Mouse (Mus musculus): ENCODE measurements at regions not wholly inside any gene's neighbourhood (a gene's known extent, or its start where the extent isn't known, plus 50 kb on each side); places are given as distances from the start of the nearest gene placed in this dataset.
A peak's percentile ranks its signal among the peaks of the same experiment; 100 is the strongest.

DNA sequence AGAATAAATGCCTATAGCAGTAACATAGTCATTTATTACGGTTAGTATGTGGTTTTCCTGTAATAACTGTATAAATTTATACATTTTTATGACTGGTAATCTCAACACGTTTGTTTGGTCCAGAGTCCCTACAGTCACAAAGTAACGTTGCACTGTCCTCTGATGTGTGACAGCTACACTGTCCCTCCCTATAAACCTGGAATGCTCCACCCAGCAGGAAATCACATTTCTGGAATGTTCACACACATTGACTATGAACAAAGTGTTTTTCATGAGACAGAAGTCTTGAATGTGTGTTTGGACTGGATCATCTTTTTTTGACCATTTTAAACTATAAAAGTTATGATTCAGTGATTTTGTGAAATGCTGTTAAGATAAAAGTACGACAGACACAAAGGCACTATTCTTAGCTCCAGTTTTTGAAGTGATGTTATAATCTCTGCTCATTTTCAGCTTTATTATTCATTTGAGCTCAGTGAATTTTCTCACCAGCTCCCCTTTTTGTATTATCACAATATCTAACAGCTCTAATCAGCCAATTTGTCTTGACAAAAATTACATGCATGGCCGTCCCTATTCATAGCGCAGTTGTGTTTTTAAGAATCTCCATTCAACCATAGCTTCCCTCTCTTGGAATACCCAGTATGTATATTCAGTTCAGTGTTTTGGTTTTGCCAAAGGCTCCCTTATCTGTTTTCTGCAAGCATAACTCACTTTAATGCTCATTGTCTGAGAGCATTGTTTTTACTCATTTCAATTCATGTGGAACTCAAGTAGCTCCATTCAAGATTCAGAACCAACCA, 257.0 kb upstream of the Fam98a start:
- WGBS (ENCODE audit: insufficient replicate concordance), result 54% methylated on average over 6 of the region's 6 CpGs
- Histone ChIP-seq H3K27me3 (no peaks in the 10 kb centered on the region), H3K4me1 (replicated peaks) (peaks cover 53% of the 10 kb centered on the region), H3K9me3 (replicated peaks) (no peaks in the 10 kb centered on the region), H3K4me3 (replicated peaks) (no peak overlapping the region), H3K4me2 (no peak overlapping the region), H3K27ac (replicated peaks) (peak overlapping the region; percentile 76), H3K9ac (no peak overlapping the region), H3K36me3 (replicated peaks) (no peaks in the 10 kb centered on the region)
- ATAC-seq (ENCODE audit: insufficient read depth), result peak; percentile 58

- H3K4me2 ChIP-seq, result peak overlapping the region; percentile 35
- peak; percentile 94 for ATAC-seq (ENCODE audit: insufficient read depth)
Observed at GRCm38 (mm10) chr17:75808025-75808424, 256.3 kb upstream of the Fam98a start.

GRCm38 (mm10) chr17:75804358-75804757, 252.6 kb upstream of the Fam98a start:
- Histone ChIP-seq H3K27me3 (no peaks in the 10 kb centered on the region), H3K36me3 (replicated peaks) (no peaks in the 10 kb centered on the region), H3K4me2 (no peak overlapping the region), H3K9ac (no peak overlapping the region), H3K4me3 (replicated peaks) (no peak overlapping the region), H3K27ac (replicated peaks) (no peak overlapping the region), H3K9me3 (replicated peaks) (no peaks in the 10 kb centered on the region), H3K4me1 (replicated peaks) (peaks cover 19% of the 10 kb centered on the region)
- WGBS (ENCODE audit: insufficient replicate concordance), result 49% methylated on average over 1 of the region's 1 CpGs
- ATAC-seq (ENCODE audit: insufficient read depth), result no peak

More at GRCm38 (mm10) chr17:75808025-75808424, 256.3 kb upstream of the Fam98a start:
- H3K36me3 ChIP-seq (replicated peaks), result no peaks in the 10 kb centered on the region
- no peaks in the 10 kb centered on the region for H3K9me3 ChIP-seq (replicated peaks)
- 23% methylated on average over 1 of the region's 1 CpGs for WGBS (ENCODE audit: insufficient replicate concordance)
- H3K9ac ChIP-seq, result no peak overlapping the region
- no peak overlapping the region for H3K4me3 ChIP-seq (replicated peaks)
- H3K27me3 ChIP-seq, result no peaks in the 10 kb centered on the region
- peaks cover 46% of the 10 kb centered on the region for H3K4me1 ChIP-seq (replicated peaks)
- peak overlapping the region; percentile 76 for H3K27ac ChIP-seq (replicated peaks)

GRCm38 (mm10) chr17:75796380-75796779, 244.6 kb upstream of the Fam98a start:
- no peak overlapping the region for H3K4me2 ChIP-seq
- no peaks in the 10 kb centered on the region for H3K36me3 ChIP-seq (replicated peaks)
- WGBS (ENCODE audit: insufficient replicate concordance), result 64% methylated on average over 3 of the region's 3 CpGs
- no peak overlapping the region for H3K4me3 ChIP-seq (replicated peaks)
- ATAC-seq (ENCODE audit: insufficient read depth), result no peak
- no peaks in the 10 kb centered on the region for H3K9me3 ChIP-seq (replicated peaks)
- no peaks in the 10 kb centered on the region for H3K4me1 ChIP-seq (replicated peaks)
- H3K27ac ChIP-seq (replicated peaks), result no peak overlapping the region
- no peak overlapping the region for H3K9ac ChIP-seq
- no peaks in the 10 kb centered on the region for H3K27me3 ChIP-seq

DNA sequence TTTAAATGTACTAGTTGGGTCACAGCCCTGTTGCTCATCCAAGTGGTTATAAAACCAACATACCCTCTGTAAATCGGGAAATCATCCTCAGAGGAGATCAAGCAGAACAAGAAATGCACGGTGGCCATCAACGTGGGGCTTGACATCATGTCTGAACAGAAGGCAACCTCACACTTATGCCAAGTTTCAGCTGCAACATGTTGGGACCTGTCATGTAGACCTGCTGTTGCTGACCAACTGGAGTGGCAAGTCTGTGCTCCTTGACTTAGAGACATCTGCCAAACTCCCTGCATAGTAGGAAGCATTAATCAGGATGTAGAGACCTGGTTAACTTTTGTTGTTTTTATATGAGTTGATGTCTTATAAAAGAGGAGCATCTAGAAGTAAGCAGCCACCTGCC, 244.0 kb upstream of the Fam98a start:
- Histone ChIP-seq H3K27ac (replicated peaks) (no peak overlapping the region), H3K9me3 (replicated peaks) (no peaks in the 10 kb centered on the region), H3K36me3 (replicated peaks) (no peaks in the 10 kb centered on the region), H3K4me1 (replicated peaks) (no peaks in the 10 kb centered on the region), H3K4me3 (replicated peaks) (no peak overlapping the region), H3K4me2 (no peak overlapping the region), H3K27me3 (no peaks in the 10 kb centered on the region), H3K9ac (no peak overlapping the region)
- WGBS (ENCODE audit: insufficient replicate concordance), result 72% methylated on average over 3 of the region's 3 CpGs
- ATAC-seq (ENCODE audit: insufficient read depth), result no peak

DNA sequence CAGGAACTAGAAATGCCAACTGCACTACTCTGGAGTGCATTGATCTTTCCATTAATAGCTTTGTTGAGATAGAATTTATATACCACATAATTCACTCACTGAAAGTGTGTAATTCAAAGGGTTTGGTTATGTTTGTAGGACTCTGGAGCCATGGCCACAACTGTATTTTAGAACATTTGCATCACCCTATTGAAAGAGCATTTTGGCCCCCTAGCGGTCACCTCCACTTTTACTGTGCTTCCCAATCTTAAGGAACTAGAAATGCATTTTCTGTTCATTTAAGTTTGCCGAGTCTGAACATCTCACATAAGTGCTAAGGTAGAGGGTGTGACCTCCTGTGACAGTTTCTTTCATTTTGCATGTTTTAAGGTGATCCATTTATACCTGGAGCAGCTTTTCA, 228.0 kb upstream of the Fam98a start:
- Histone ChIP-seq H3K9ac (no peak overlapping the region), H3K27ac (replicated peaks) (no peak overlapping the region), H3K9me3 (replicated peaks) (no peaks in the 10 kb centered on the region), H3K27me3 (no peaks in the 10 kb centered on the region), H3K36me3 (replicated peaks) (no peaks in the 10 kb centered on the region), H3K4me1 (replicated peaks) (no peaks in the 10 kb centered on the region), H3K4me3 (replicated peaks) (no peak overlapping the region), H3K4me2 (no peak overlapping the region)
- ATAC-seq (ENCODE audit: insufficient read depth), result no peak
- 27% methylated on average over 2 of the region's 2 CpGs for WGBS (ENCODE audit: insufficient replicate concordance)

GRCm38 (mm10) chr17:75776611-75777010, 224.9 kb upstream of the Fam98a start:
- Histone ChIP-seq H3K9ac (no peak overlapping the region), H3K4me3 (replicated peaks) (no peak overlapping the region), H3K27me3 (no peaks in the 10 kb centered on the region), H3K27ac (replicated peaks) (no peak overlapping the region), H3K9me3 (replicated peaks) (no peaks in the 10 kb centered on the region), H3K4me1 (replicated peaks) (no peaks in the 10 kb centered on the region), H3K4me2 (no peak overlapping the region), H3K36me3 (replicated peaks) (no peaks in the 10 kb centered on the region)
- no peak for ATAC-seq (ENCODE audit: insufficient read depth)
- WGBS (ENCODE audit: insufficient replicate concordance), result 53% methylated on average over 7 of the region's 7 CpGs

GRCm38 (mm10) chr17:75775518-75775917, 223.8 kb upstream of the Fam98a start:
- no peak for ATAC-seq (ENCODE audit: insufficient read depth)
- Histone ChIP-seq H3K27ac (replicated peaks) (no peak overlapping the region), H3K4me1 (replicated peaks) (no peaks in the 10 kb centered on the region), H3K36me3 (replicated peaks) (no peaks in the 10 kb centered on the region), H3K9me3 (replicated peaks) (no peaks in the 10 kb centered on the region), H3K27me3 (no peaks in the 10 kb centered on the region), H3K4me2 (no peak overlapping the region), H3K9ac (no peak overlapping the region), H3K4me3 (replicated peaks) (no peak overlapping the region)
- 55% methylated on average over 3 of the region's 3 CpGs for WGBS (ENCODE audit: insufficient replicate concordance)

- Histone ChIP-seq H3K36me3 (replicated peaks) (no peaks in the 10 kb centered on the region), H3K4me1 (replicated peaks) (no peaks in the 10 kb centered on the region), H3K4me3 (replicated peaks) (no peak overlapping the region), H3K4me2 (no peak overlapping the region), H3K9ac (no peak overlapping the region), H3K27ac (replicated peaks) (no peak overlapping the region), H3K9me3 (replicated peaks) (0 out of 2 replicates have a peak, but pooled peaks cover 7% of the 10 kb centered on the region), H3K27me3 (no peaks in the 10 kb centered on the region)
- no peak for ATAC-seq (ENCODE audit: insufficient read depth)
Observed at GRCm38 (mm10) chr17:75772861-75773260, 221.1 kb upstream of the Fam98a start.

DNA sequence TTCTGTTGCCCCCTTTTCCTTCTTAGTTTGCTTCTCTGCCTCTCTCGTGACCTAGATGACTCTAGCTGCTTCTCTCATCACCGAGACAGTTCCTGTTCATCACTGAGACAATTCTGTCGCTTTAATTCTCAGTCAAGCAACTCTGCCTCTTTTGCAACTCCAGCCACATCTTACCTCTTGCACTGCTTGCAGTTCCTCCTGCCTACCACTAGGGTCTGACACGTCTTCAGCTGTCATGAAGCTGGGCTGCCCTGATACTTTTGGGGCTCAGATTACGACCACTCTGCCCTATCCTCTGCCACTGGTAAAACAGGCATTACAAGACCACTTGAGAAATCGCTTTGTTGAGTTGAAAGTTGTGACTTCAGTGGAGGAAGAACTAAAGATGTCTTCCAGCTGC, 216.9 kb upstream of the Fam98a start:
- Histone ChIP-seq H3K27me3 (no peaks in the 10 kb centered on the region), H3K27ac (replicated peaks) (no peak overlapping the region), H3K4me1 (replicated peaks) (no peaks in the 10 kb centered on the region), H3K4me2 (no peak overlapping the region), H3K4me3 (replicated peaks) (no peak overlapping the region), H3K9me3 (replicated peaks) (0 out of 2 replicates have a peak, but pooled peaks cover 7% of the 10 kb centered on the region), H3K36me3 (replicated peaks) (no peaks in the 10 kb centered on the region), H3K9ac (no peak overlapping the region)
- 60% methylated on average over 6 of the region's 6 CpGs for WGBS (ENCODE audit: insufficient replicate concordance)
- ATAC-seq (ENCODE audit: insufficient read depth), result no peak

DNA sequence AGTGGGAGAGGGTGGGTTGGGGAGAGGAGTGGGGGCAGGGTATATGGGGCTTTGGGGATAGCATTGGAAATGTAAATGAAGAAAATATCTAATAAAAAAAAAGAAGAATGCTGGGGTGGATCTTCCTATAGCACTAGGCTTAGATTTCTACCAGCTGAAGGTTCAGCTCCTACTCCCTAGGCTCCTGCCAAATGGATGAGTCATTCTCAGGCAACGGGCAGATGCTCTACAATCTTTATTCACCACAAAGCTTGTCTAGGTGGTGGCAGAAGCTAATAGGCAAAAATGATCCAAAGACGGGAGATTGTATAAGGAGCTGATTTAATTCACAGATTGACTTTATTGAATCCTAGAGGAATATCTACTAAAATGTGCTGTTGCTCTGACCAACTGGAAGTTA, 211.6 kb upstream of the Fam98a start:
- Histone ChIP-seq H3K4me1 (replicated peaks) (no peaks in the 10 kb centered on the region), H3K36me3 (replicated peaks) (no peaks in the 10 kb centered on the region), H3K27me3 (no peaks in the 10 kb centered on the region), H3K4me2 (no peak overlapping the region), H3K9ac (no peak overlapping the region), H3K9me3 (replicated peaks) (0 out of 2 replicates have a peak, but pooled peaks cover 4% of the 10 kb centered on the region), H3K27ac (replicated peaks) (no peak overlapping the region), H3K4me3 (replicated peaks) (no peak overlapping the region)
- ATAC-seq (ENCODE audit: insufficient read depth), result no peak
- WGBS (ENCODE audit: insufficient replicate concordance), result 61% methylated on average over 2 of the region's 2 CpGs

GRCm38 (mm10) chr17:75756487-75756886, 204.7 kb upstream of the Fam98a start:
- no peaks in the 10 kb centered on the region for H3K36me3 ChIP-seq (replicated peaks)
- WGBS (ENCODE audit: insufficient replicate concordance), result 70% methylated on average over 5 of the region's 5 CpGs
- ATAC-seq (ENCODE audit: insufficient read depth), result no peak
- no peak overlapping the region for H3K27ac ChIP-seq (replicated peaks)
- H3K27me3 ChIP-seq, result no peaks in the 10 kb centered on the region
- no peak overlapping the region for H3K4me2 ChIP-seq
- H3K4me1 ChIP-seq (replicated peaks), result no peaks in the 10 kb centered on the region
- H3K4me3 ChIP-seq (replicated peaks), result no peak overlapping the region
- no peak overlapping the region for H3K9ac ChIP-seq
- H3K9me3 ChIP-seq (replicated peaks), result no peaks in the 10 kb centered on the region

Data from liver, embryonic 15.5 days (tissue).